Mouse (Mus musculus): ENCODE measurements around the gene Ldb2. TPM values are rescaled to one million over a fixed set of nuclear protein-coding genes. Genes with fewer than 3 reads are reported as not detected.

Gene Ldb2
- polyA plus RNA-seq, 1 experiment from 2014 or later: 21.3 TPM

- Histone ChIP-seq H3K4me1 (no peaks in the 10 kb centered on the region), H3K27me3 (replicated peaks) (no peaks in the 10 kb centered on the region), H3K27ac (no peak overlapping the region), H3K36me3 (no peaks in the 10 kb centered on the region), H3K4me3 (no peak overlapping the region), H3K9me3 (no peaks in the 10 kb centered on the region), H3K4me2 (replicated peaks) (no peak overlapping the region), H3K9ac (no peak overlapping the region)
- WGBS: 85% methylated on average over 5 of the region's 5 CpGs
- no peak for ATAC-seq (ENCODE audit: low FRiP score, low read depth)
Observed at GRCm38 (mm10) chr5:44676145-44676754, 123.2 kb downstream of the Ldb2 start.

DNA sequence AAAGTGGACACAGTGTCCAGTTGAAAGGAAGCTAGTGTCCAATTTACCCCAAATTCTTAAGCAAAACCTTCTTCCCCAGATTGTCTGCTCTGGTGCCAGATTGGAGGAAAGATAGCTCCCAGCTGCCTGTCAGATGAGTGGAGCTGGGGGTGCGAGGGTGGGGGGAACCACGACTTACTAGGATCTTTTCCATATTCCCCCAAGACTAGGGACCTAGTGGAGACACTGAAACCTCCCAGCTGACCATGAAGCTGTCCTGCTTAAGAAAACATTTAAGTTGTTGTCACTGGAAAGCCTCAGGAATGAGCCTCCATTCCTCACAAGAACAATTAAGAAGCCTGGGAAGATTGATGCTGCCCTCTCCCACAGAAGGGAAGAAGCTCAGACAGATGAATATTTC lies 129.1 kb downstream of the Ldb2 start:
- ATAC-seq (ENCODE audit: low FRiP score, low read depth): no peak
- no peak overlapping the region for H3K4me3 ChIP-seq
- H3K4me1 ChIP-seq: peaks cover 3% of the 10 kb centered on the region; the same call in 1 of the 2 replicates
- H3K9ac ChIP-seq: no peak overlapping the region
- 57% methylated on average over 2 of the region's 2 CpGs for WGBS
- no peak overlapping the region for H3K27ac ChIP-seq
- no peak overlapping the region for H3K4me2 ChIP-seq (replicated peaks)
- H3K27me3 ChIP-seq (replicated peaks): no peaks in the 10 kb centered on the region
- no peaks in the 10 kb centered on the region for H3K9me3 ChIP-seq
- no peaks in the 10 kb centered on the region for H3K36me3 ChIP-seq

- 56% methylated on average over 3 of the region's 3 CpGs for WGBS
Observed at GRCm38 (mm10) chr5:44667907-44668306, 131.6 kb downstream of the Ldb2 start.

GRCm38 (mm10) chr5:44667383-44667782 lies 132.1 kb downstream of the Ldb2 start:
- no peak overlapping the region for H3K9ac ChIP-seq
- H3K4me3 ChIP-seq: no peak overlapping the region
- H3K4me2 ChIP-seq (replicated peaks): no peak overlapping the region
- ATAC-seq (ENCODE audit: low FRiP score, low read depth): no peak
- no peak overlapping the region for H3K27ac ChIP-seq
- H3K27me3 ChIP-seq (replicated peaks): no peaks in the 10 kb centered on the region
- 91% methylated on average over 10 of the region's 10 CpGs for whole genome bisulfite sequencing
- peaks cover 3% of the 10 kb centered on the region; the same call in 1 of the 2 replicates for H3K4me1 ChIP-seq
- no peaks in the 10 kb centered on the region for H3K9me3 ChIP-seq
- no peaks in the 10 kb centered on the region for H3K36me3 ChIP-seq

More at GRCm38 (mm10) chr5:44667907-44668306, 131.6 kb downstream of the Ldb2 start:
- Histone ChIP-seq H3K4me1 (peaks cover 3% of the 10 kb centered on the region; the same call in 1 of the 2 replicates), H3K9ac (no peak overlapping the region), H3K4me2 (replicated peaks) (no peak overlapping the region), H3K27ac (no peak overlapping the region), H3K36me3 (no peaks in the 10 kb centered on the region), H3K9me3 (no peaks in the 10 kb centered on the region), H3K27me3 (replicated peaks) (no peaks in the 10 kb centered on the region), H3K4me3 (no peak overlapping the region)
- ATAC-seq (ENCODE audit: low FRiP score, low read depth): no peak

GRCm38 (mm10) chr5:44659651-44660050 lies 139.8 kb downstream of the Ldb2 start:
- 93% methylated on average over 11 of the region's 11 CpGs for WGBS
- Histone ChIP-seq H3K4me1 (no peaks in the 10 kb centered on the region), H3K36me3 (no peaks in the 10 kb centered on the region), H3K4me3 (no peak overlapping the region), H3K27me3 (replicated peaks) (no peaks in the 10 kb centered on the region), H3K9ac (no peak overlapping the region), H3K4me2 (replicated peaks) (no peak overlapping the region), H3K9me3 (0 out of 2 replicates have a peak, but pooled peaks cover 4% of the 10 kb centered on the region), H3K27ac (no peak overlapping the region)
- no peak for ATAC-seq (ENCODE audit: low FRiP score, low read depth)

- WGBS: 64% methylated on average over 1 of the region's 1 CpGs
- H3K27me3 ChIP-seq (replicated peaks): no peaks in the 10 kb centered on the region
Observed at GRCm38 (mm10) chr5:44656707-44657106, 142.8 kb downstream of the Ldb2 start.

GRCm38 (mm10) chr5:44654403-44654802 lies 145.1 kb downstream of the Ldb2 start:
- Histone ChIP-seq H3K4me3 (no peak overlapping the region), H3K4me1 (no peaks in the 10 kb centered on the region), H3K9ac (no peak overlapping the region), H3K36me3 (no peaks in the 10 kb centered on the region), H3K27ac (no peak overlapping the region), H3K4me2 (replicated peaks) (no peak overlapping the region; the same call in 1 of the 2 replicates), H3K9me3 (0 out of 2 replicates have a peak, but pooled peaks cover 4% of the 10 kb centered on the region), H3K27me3 (replicated peaks) (no peaks in the 10 kb centered on the region)
- ATAC-seq (ENCODE audit: low FRiP score, low read depth): no peak
- 13% methylated on average over 9 of the region's 9 CpGs for WGBS

More at GRCm38 (mm10) chr5:44656707-44657106, 142.8 kb downstream of the Ldb2 start:
- no peak for ATAC-seq (ENCODE audit: low FRiP score, low read depth)
- Histone ChIP-seq H3K9ac (no peak overlapping the region), H3K4me2 (replicated peaks) (no peak overlapping the region), H3K36me3 (no peaks in the 10 kb centered on the region), H3K4me1 (no peaks in the 10 kb centered on the region), H3K27ac (no peak overlapping the region), H3K4me3 (no peak overlapping the region), H3K9me3 (0 out of 2 replicates have a peak, but pooled peaks cover 4% of the 10 kb centered on the region)

GRCm38 (mm10) chr5:44646842-44647190 lies 152.7 kb downstream of the Ldb2 start:
- no peak overlapping the region for H3K9ac ChIP-seq
- H3K4me3 ChIP-seq: no peak overlapping the region
- no peaks in the 10 kb centered on the region for H3K36me3 ChIP-seq
- no peaks in the 10 kb centered on the region for H3K9me3 ChIP-seq
- WGBS: 50% methylated on average over 2 of the region's 2 CpGs
- H3K4me2 ChIP-seq (replicated peaks): no peak overlapping the region
- ATAC-seq (ENCODE audit: low FRiP score, low read depth): no peak
- H3K4me1 ChIP-seq: no peaks in the 10 kb centered on the region; the same call in 1 of the 2 replicates
- H3K27ac ChIP-seq: no peak overlapping the region
- no peaks in the 10 kb centered on the region for H3K27me3 ChIP-seq (replicated peaks)

- no peaks in the 10 kb centered on the region for H3K9me3 ChIP-seq
- no peaks in the 10 kb centered on the region for H3K27me3 ChIP-seq (replicated peaks)
- H3K9ac ChIP-seq: no peak overlapping the region
- H3K36me3 ChIP-seq: no peaks in the 10 kb centered on the region
- no peaks in the 10 kb centered on the region; the same call in 1 of the 2 replicates for H3K4me1 ChIP-seq
- no peak overlapping the region for H3K4me3 ChIP-seq
- H3K4me2 ChIP-seq (replicated peaks): no peak overlapping the region
- ATAC-seq (ENCODE audit: low FRiP score, low read depth): no peak
- H3K27ac ChIP-seq: no peak overlapping the region
- 81% methylated on average over 4 of the region's 4 CpGs for WGBS
Observed at GRCm38 (mm10) chr5:44645952-44646841, 153.3 kb downstream of the Ldb2 start.

DNA sequence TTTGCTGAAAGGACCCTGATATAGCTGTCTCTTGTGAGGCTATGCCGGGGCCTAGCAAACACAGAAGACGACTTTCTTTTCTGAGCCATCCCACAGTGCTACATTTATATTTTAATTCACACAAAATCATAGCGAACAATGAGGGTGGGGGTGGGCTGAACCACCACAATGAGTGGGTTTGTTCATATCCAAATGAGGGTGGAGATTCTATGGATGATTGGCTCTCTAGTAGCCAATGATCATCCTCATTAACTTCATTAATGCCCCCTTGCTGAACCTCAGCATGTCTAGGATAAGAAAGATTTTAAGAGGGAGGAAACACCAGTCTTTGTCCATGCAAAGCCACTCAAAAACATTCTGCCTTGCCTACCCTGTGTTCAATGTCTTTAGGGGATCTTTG lies 156.4 kb downstream of the Ldb2 start:
- Histone ChIP-seq H3K27me3 (replicated peaks) (no peaks in the 10 kb centered on the region), H3K4me3 (no peak overlapping the region), H3K9ac (no peak overlapping the region), H3K27ac (no peak overlapping the region), H3K4me1 (no peaks in the 10 kb centered on the region; the same call in 1 of the 2 replicates), H3K9me3 (no peaks in the 10 kb centered on the region), H3K4me2 (replicated peaks) (no peak overlapping the region), H3K36me3 (no peaks in the 10 kb centered on the region)
- ATAC-seq (ENCODE audit: low FRiP score, low read depth): no peak
- WGBS: 78% methylated on average over 3 of the region's 3 CpGs

DNA sequence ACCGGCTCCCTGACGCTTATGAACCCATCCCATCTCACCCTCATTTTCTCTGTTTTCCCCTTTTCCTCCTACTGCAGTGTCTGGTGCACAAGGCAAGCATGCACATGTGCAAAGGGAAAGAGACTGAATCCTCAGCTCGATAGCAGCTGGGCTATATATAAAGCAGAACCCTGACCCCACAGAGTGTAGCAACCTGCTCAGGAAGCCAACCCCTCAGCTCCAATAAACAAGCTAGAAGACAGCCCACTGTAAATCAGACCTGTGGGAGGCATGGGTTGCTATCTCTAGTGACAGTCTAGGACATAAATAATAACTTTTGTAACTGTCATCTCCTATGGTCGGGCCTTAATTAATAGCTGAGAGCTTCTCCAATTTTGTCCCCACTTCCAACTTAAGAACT lies 158.4 kb downstream of the Ldb2 start:
- WGBS: 78% methylated on average over 4 of the region's 4 CpGs
- no peak overlapping the region for H3K9ac ChIP-seq
- no peaks in the 10 kb centered on the region for H3K36me3 ChIP-seq
- no peak for ATAC-seq (ENCODE audit: low FRiP score, low read depth)
- no peak overlapping the region for H3K4me2 ChIP-seq (replicated peaks)
- H3K4me3 ChIP-seq: no peak overlapping the region
- H3K27ac ChIP-seq: no peak overlapping the region
- H3K27me3 ChIP-seq (replicated peaks): no peaks in the 10 kb centered on the region
- no peaks in the 10 kb centered on the region for H3K4me1 ChIP-seq
- no peaks in the 10 kb centered on the region for H3K9me3 ChIP-seq

GRCm38 (mm10) chr5:44635546-44635945 lies 163.9 kb downstream of the Ldb2 start:
- Histone ChIP-seq H3K36me3 (no peaks in the 10 kb centered on the region), H3K4me1 (no peaks in the 10 kb centered on the region), H3K9ac (no peak overlapping the region), H3K4me2 (replicated peaks) (no peak overlapping the region), H3K27me3 (replicated peaks) (no peaks in the 10 kb centered on the region), H3K27ac (no peak overlapping the region), H3K9me3 (no peaks in the 10 kb centered on the region), H3K4me3 (no peak overlapping the region)
- ATAC-seq (ENCODE audit: low FRiP score, low read depth): no peak
- WGBS: 80% methylated on average over 6 of the region's 6 CpGs

Measured in neural tube, embryonic 12.5 days (tissue).